Mouse (Mus musculus): Measurements from ENCODE around the gene Naa38. TPM values are rescaled to one million over a fixed set of nuclear protein-coding genes. Genes with fewer than 3 reads are reported as not detected.

The Naa38 gene
- total and polyA plus RNA-seq, 2 experiments from 2014 or later, result 99.0 to 162 TPM

DNA sequence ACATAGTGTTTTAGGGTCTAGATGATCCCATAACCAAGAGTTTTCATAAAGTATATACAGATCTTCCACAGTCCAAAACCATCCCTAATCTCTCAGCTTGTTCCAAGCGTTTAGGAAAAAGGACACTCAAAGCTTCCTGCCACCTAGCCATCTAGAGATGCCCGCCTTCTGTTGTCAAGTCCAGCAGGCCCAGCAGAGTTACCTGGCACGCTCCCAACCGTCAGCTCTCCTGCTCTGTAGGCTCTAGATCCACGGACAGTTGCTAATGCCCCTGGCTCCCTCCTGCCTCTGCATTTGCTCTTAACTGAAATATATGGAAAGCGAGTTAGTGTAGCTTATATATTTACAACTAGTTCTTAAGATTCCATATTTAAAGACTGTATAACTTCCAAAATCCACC lies 13.9 kb upstream of the Naa38 start:
- Histone ChIP-seq H3K9ac (replicated peaks; ENCODE audit: low read length) (no peak overlapping the region), H3K4me1 (ENCODE audit: insufficient read depth, low read length) (no peaks in the 10 kb centered on the region), H3K9me3 (ENCODE audit: low read length) (no peaks in the 10 kb centered on the region), H3K4me3 (ENCODE audit: low read length) (no peak overlapping the region), H3K36me3 (ENCODE audit: insufficient read depth, low read length) (no peaks in the 10 kb centered on the region), H3K27me3 (ENCODE audit: insufficient read depth, low read length) (no peaks in the 10 kb centered on the region), H3K27ac (no peak overlapping the region), H3K4me2 (ENCODE audit: low read depth, low read length) (no peak overlapping the region)
- DNase-seq (ENCODE audit: low spot score), result peak; percentile 51
- TF ChIP-seq CTCF (IDR thresholded peaks at IDR 0.05; ENCODE audit: low read depth), result no peak
- WGBS, result 69% methylated on average over 6 of the region's 6 CpGs
- ATAC-seq, result no peak

DNA sequence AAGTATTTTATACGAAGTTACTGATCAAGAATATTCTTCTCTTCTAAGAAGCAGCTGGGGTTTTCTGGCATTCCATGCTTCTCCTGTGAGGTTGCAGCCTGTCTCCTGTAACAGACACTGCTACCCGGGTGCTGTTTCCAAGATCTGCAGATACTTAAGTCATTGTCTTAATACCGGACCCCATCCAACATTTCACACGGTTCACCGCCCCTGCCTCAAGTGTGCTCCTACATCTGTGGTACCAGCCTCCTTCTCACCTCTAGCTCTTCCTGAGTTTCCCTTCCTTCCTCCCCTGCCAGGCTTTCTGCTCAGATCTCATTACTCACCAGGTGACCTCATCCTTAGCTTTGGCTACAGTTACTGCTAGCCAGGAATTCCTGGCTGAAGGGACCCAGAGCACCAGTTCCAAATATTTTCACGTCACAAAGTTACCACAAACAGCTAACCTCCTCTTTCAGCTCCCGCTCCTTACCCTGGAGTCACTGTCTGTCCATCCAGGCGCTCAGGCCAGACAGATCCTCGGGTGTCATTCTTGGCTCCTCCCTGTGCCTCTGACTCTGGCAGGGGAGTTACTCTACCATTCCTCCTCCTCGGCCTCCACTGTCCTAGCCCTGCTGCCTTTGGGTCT lies 12.7 kb upstream of the Naa38 start:
- H3K4me3 ChIP-seq (ENCODE audit: low read length), result no peak overlapping the region
- no peaks in the 10 kb centered on the region for H3K9me3 ChIP-seq (ENCODE audit: low read length)
- H3K4me2 ChIP-seq (ENCODE audit: low read depth, low read length), result no peak overlapping the region
- no peaks in the 10 kb centered on the region for H3K4me1 ChIP-seq (ENCODE audit: insufficient read depth, low read length)
- DNase-seq (ENCODE audit: low spot score) (no peak), ATAC-seq (no peak)
- WGBS, result 54% methylated on average over 10 of the region's 10 CpGs
- H3K27ac ChIP-seq, result no peak overlapping the region
- H3K27me3 ChIP-seq (ENCODE audit: insufficient read depth, low read length), result no peaks in the 10 kb centered on the region
- H3K36me3 ChIP-seq (ENCODE audit: insufficient read depth, low read length), result no peaks in the 10 kb centered on the region
- no peak for TF ChIP-seq CTCF (IDR thresholded peaks at IDR 0.05; ENCODE audit: low read depth)
- H3K9ac ChIP-seq (replicated peaks; ENCODE audit: low read length), result no peak overlapping the region

DNA sequence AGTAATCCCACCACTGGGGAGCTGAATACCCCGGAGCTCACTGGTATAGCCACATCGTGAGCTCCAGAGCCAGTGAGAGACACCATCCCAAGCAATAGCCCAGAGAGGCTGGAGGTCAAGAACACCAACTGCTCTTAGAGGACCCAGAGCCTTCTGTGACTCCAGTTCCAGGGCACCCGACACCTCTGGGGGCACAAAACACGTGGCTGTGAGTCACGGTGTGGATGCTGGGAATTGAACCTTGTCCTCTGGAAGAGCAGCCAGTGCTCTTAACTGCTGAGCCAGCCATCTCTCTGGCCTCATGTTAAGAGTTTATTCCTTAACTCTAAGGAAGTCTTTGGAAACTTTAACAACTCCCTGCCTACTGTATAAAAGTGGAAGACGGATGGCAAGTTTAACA lies 10.3 kb upstream of the Naa38 start:
- Histone ChIP-seq H3K4me2 (ENCODE audit: low read depth, low read length) (no peak overlapping the region), H3K4me1 (ENCODE audit: insufficient read depth, low read length) (no peaks in the 10 kb centered on the region), H3K27me3 (ENCODE audit: insufficient read depth, low read length) (no peaks in the 10 kb centered on the region), H3K9me3 (ENCODE audit: low read length) (no peaks in the 10 kb centered on the region), H3K36me3 (ENCODE audit: insufficient read depth, low read length) (no peaks in the 10 kb centered on the region), H3K9ac (replicated peaks; ENCODE audit: low read length) (no peak overlapping the region), H3K4me3 (ENCODE audit: low read length) (no peak overlapping the region), H3K27ac (no peak overlapping the region)
- TF ChIP-seq CTCF (IDR thresholded peaks at IDR 0.05; ENCODE audit: low read depth), result no peak
- ATAC-seq, result no peak
- WGBS, result 81% methylated on average over 6 of the region's 6 CpGs
- DNase-seq (ENCODE audit: low spot score), result no peak

DNA sequence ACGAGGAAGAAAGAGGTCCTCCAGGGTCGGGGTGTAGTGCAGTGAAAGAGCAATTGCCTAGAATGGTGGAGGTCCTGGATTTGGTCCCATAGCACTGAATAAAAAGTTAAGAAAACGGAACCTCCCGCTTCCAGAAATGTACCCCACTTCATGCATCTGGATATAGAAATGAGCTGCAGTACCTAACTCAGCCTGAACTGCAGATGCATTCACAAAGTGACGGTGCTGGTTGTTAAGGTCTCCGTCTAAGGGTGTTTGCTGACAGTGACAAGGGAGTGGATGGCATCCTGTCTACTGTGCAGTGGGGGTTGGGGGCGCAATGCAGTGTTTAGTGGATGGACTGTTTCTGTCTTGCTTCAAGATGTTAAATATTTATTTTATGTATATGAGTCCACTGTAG lies 8.5 kb upstream of the Naa38 start:
- Histone ChIP-seq H3K4me3 (ENCODE audit: low read length) (no peak overlapping the region), H3K27me3 (ENCODE audit: insufficient read depth, low read length) (no peaks in the 10 kb centered on the region), H3K4me2 (ENCODE audit: low read depth, low read length) (no peak overlapping the region), H3K36me3 (ENCODE audit: insufficient read depth, low read length) (no peaks in the 10 kb centered on the region), H3K27ac (no peak overlapping the region), H3K9me3 (ENCODE audit: low read length) (no peaks in the 10 kb centered on the region), H3K4me1 (ENCODE audit: insufficient read depth, low read length) (no peaks in the 10 kb centered on the region), H3K9ac (replicated peaks; ENCODE audit: low read length) (no peak overlapping the region)
- WGBS, result 80% methylated on average over 7 of the region's 7 CpGs
- DNase-seq (ENCODE audit: low spot score) (no peak), ATAC-seq (no peak)
- peak; percentile 56 for TF ChIP-seq CTCF (IDR thresholded peaks at IDR 0.05; ENCODE audit: low read depth)

DNA sequence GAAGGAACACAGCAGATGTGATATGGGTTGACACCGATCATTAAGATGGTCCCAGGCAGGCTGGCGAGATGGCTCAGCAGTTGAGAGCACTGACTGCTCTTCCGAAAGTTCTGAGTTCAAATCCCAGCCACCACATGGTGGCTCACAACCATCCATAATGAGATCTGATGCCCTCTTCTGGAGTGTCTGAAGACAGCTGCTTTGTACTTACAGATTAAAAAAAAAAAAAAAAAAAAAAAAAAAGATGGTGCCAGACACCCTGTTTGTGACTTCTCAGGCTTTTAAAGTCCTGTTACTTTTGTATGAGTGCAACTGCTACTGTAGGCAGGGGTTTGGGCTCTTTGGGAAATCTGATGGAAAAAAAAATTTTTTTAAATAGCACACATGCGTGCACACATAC lies 6.6 kb upstream of the Naa38 start:
- Histone ChIP-seq H3K36me3 (ENCODE audit: insufficient read depth, low read length) (no peaks in the 10 kb centered on the region), H3K9me3 (ENCODE audit: low read length) (no peaks in the 10 kb centered on the region), H3K4me3 (ENCODE audit: low read length) (no peak overlapping the region), H3K4me1 (ENCODE audit: insufficient read depth, low read length) (no peaks in the 10 kb centered on the region), H3K27ac (no peak overlapping the region), H3K4me2 (ENCODE audit: low read depth, low read length) (no peak overlapping the region), H3K27me3 (ENCODE audit: insufficient read depth, low read length) (no peaks in the 10 kb centered on the region), H3K9ac (replicated peaks; ENCODE audit: low read length) (no peak overlapping the region)
- 0 out of 2 replicates have a peak, but pooled peaks have one; percentile 10 for TF ChIP-seq CTCF (IDR thresholded peaks at IDR 0.05; ENCODE audit: low read depth)
- ATAC-seq (no peak), DNase-seq (ENCODE audit: low spot score) (no peak)
- WGBS, result 98% methylated on average over 4 of the region's 4 CpGs

DNA sequence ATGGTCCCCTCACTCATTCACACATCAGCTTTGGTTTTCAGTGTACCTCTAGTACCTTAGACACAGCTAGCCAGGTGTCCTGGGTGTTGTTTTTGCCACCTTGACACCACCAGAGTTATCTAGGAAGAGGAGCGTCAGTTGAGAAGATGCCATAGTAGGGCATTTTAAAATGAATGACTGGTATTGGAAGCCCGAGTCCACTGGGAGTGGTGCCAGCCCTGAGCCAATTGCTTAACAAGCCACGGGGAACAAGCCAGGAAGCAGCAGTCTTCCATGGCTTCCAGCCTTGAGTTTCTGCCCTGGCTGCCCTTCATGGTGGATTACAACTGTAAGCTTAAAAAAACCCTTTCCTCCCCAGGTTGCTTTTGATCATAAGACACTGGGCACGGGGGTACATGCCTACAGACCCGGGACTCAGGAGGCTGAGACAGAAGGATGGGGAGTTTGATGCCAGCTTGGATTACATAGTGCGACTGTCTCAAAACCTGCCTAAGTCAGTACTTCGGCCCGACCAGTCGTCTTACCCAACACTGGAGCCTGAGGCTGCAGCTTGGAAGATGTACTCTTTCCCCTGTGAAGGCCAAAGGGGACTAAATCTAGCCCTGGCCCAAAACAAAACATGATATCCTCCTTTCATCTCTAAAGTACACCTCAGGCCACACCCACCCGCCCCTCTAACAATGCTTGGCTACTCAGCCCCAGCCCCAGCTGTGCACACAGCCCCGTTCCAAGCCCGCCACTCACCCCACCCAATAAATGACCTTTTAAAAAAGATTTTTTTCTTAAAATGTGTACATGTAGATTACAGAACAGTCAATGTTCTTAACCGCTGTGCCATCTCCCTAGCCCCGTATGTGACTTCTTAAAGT lies 5.5 kb upstream of the Naa38 start:
- ATAC-seq (no peak), DNase-seq (ENCODE audit: low spot score) (peak; percentile 64)
- Histone ChIP-seq H3K9me3 (ENCODE audit: low read length) (no peaks in the 10 kb centered on the region), H3K27ac (no peak overlapping the region), H3K36me3 (ENCODE audit: insufficient read depth, low read length) (no peaks in the 10 kb centered on the region), H3K27me3 (ENCODE audit: insufficient read depth, low read length) (no peaks in the 10 kb centered on the region), H3K4me3 (ENCODE audit: low read length) (no peak overlapping the region), H3K4me2 (ENCODE audit: low read depth, low read length) (no peak overlapping the region), H3K9ac (replicated peaks; ENCODE audit: low read length) (no peak overlapping the region), H3K4me1 (ENCODE audit: insufficient read depth, low read length) (no peaks in the 10 kb centered on the region)
- TF ChIP-seq CTCF (IDR thresholded peaks at IDR 0.05; ENCODE audit: low read depth), result no peak
- 45% methylated on average over 14 of the region's 14 CpGs for WGBS
